Mouse (Mus musculus): ENCODE data around the gene Fam19a3.

GRCm38 (mm10) chr3:104805539-104805938, 23.9 kb upstream of the Fam19a3 start:
- TF ChIP-seq POLR2A (IDR thresholded peaks at IDR 0.05; ENCODE audit: insufficient read length, low read depth) (no peak), POLR2AphosphoS2 (IDR thresholded peaks at IDR 0.05; ENCODE audit: insufficient read length, low read depth) (no peak), USF1 (IDR thresholded peaks at IDR 0.05; ENCODE audit: low read depth) (no peak)
